Mouse (Mus musculus) forebrain, embryonic 12.5 days (tissue): ENCODE results near the gene Wbp2. TPM values are rescaled to one million over a fixed set of nuclear protein-coding genes. Genes with fewer than 3 reads are reported as not detected.

Source experiments
- ATAC-seq: fragments of 200-750 bp; cut with Nextera tagmentation; 2 replicates; pipeline ENCODE4 v1.8.0; 2017; ENCODE audit warnings: moderate TSS enrichment; ENCODE audit not compliant: low FRiP score
- H3K27ac ChIP-seq: fragments of 300-500 bp; sonication (generic); 2 replicates; pipeline ENCODE4 v1.5.1; 2016; ENCODE audit warnings: mild to moderate bottlenecking
- H3K27me3 ChIP-seq: fragments of 300-500 bp; sonication (generic); 2 replicates; pipeline ENCODE4 v1.6.1; 2016; ENCODE audit warnings: mild to moderate bottlenecking
- H3K36me3 ChIP-seq: fragments of 300-500 bp; sonication (generic); replicated peaks from 2 replicates; pipeline ENCODE4 v1.6.1; 2016; ENCODE audit warnings: mild to moderate bottlenecking
- H3K4me1 ChIP-seq: fragments of 300-500 bp; sonication (generic); 2 replicates; pipeline ENCODE4 v1.6.1; 2016
- H3K4me2 ChIP-seq: fragments of 300-500 bp; sonication (generic); 2 replicates; pipeline ENCODE4 v1.6.1; 2016; ENCODE audit warnings: mild to moderate bottlenecking, moderate library complexity
- H3K4me3 ChIP-seq: fragments of 300-500 bp; sonication (generic); replicated peaks from 2 replicates; pipeline ENCODE4 v1.5.1; 2016; ENCODE audit warnings: mild to moderate bottlenecking
- H3K9ac ChIP-seq: fragments of 300-500 bp; sonication (generic); 2 replicates; pipeline ENCODE4 v1.6.1; 2016; ENCODE audit warnings: mild to moderate bottlenecking
- H3K9me3 ChIP-seq: fragments of 300-500 bp; sonication (generic); 2 replicates; pipeline ENCODE4 v1.6.1; 2016
- WGBS: fragments of 180-500 bp; shearing (Covaris S2); methylation state at CpG from one replicate; pipeline ENCODE4 v1.1.7; 2016; 5-methylcytosine and 5-hydroxymethylcytosine counted together
- polyA plus RNA-seq: library from polyadenylated mRNA; unstranded; fragments of >200 nt; fragmentation: Nextera tagmentation; extraction: Ambion mirVana; gene quantifications from 2 replicates; pipeline ENCODE4 v1.2.1, GENCODE M21; 2016

Wbp2 gene
- polyA plus RNA-seq, 1 experiment from 2014 or later: 92.3 TPM

GRCm38 (mm10) chr11:116053510-116054229 lies 33.1 kb downstream of the Wbp2 start:
- Histone ChIP-seq H3K9ac (no peak overlapping the region), H3K27me3 (no peaks in the 10 kb centered on the region), H3K9me3 (no peaks in the 10 kb centered on the region), H3K4me3 (no peak overlapping the region), H3K36me3 (peaks cover 98% of the 10 kb centered on the region), H3K4me2 (no peak overlapping the region), H3K4me1 (peaks cover 3% of the 10 kb centered on the region; the same call in 1 of the 2 replicates), H3K27ac (no peak overlapping the region)
- WGBS: 96% methylated on average over 9 of the region's 9 CpGs
- ATAC-seq: no peak

GRCm38 (mm10) chr11:116050196-116050595 lies 36.6 kb downstream of the Wbp2 start:
- Histone ChIP-seq H3K27me3 (no peaks in the 10 kb centered on the region), H3K9me3 (no peaks in the 10 kb centered on the region), H3K27ac (no peak overlapping the region), H3K36me3 (peaks cover 95% of the 10 kb centered on the region), H3K4me1 (no peaks in the 10 kb centered on the region), H3K4me2 (no peak overlapping the region), H3K4me3 (no peak overlapping the region), H3K9ac (no peak overlapping the region)
- WGBS: 84% methylated on average over 4 of the region's 4 CpGs
- ATAC-seq: no peak

- Histone ChIP-seq H3K27ac (no peak overlapping the region), H3K4me1 (no peaks in the 10 kb centered on the region), H3K9ac (no peak overlapping the region), H3K27me3 (no peaks in the 10 kb centered on the region), H3K36me3 (peaks cover 95% of the 10 kb centered on the region), H3K9me3 (no peaks in the 10 kb centered on the region), H3K4me3 (no peak overlapping the region), H3K4me2 (no peak overlapping the region)
- no peak for ATAC-seq
- WGBS: 91% methylated on average over 2 of the region's 2 CpGs
Observed at GRCm38 (mm10) chr11:116049610-116050009, 37.2 kb downstream of the Wbp2 start.

GRCm38 (mm10) chr11:116045173-116045572 lies 41.6 kb downstream of the Wbp2 start:
- no peak for ATAC-seq
- no peak overlapping the region for H3K9ac ChIP-seq
- no peak overlapping the region for H3K4me3 ChIP-seq
- 96% methylated on average over 6 of the region's 6 CpGs for WGBS
- no peaks in the 10 kb centered on the region for H3K4me1 ChIP-seq
- H3K4me2 ChIP-seq: no peak overlapping the region
- peaks cover 84% of the 10 kb centered on the region for H3K36me3 ChIP-seq
- H3K9me3 ChIP-seq: no peaks in the 10 kb centered on the region
- H3K27ac ChIP-seq: no peak overlapping the region
- no peaks in the 10 kb centered on the region for H3K27me3 ChIP-seq

- H3K4me3 ChIP-seq: no peak overlapping the region
Observed at GRCm38 (mm10) chr11:116043286-116043685, 43.5 kb downstream of the Wbp2 start.

GRCm38 (mm10) chr11:116042372-116043138 lies 44.2 kb downstream of the Wbp2 start:
- H3K4me3 ChIP-seq: no peak overlapping the region
- no peak overlapping the region for H3K27ac ChIP-seq
- H3K9ac ChIP-seq: no peak overlapping the region
- H3K9me3 ChIP-seq: no peaks in the 10 kb centered on the region
- H3K4me1 ChIP-seq: peaks cover 2% of the 10 kb centered on the region; the same call in 1 of the 2 replicates
- H3K27me3 ChIP-seq: no peaks in the 10 kb centered on the region
- H3K4me2 ChIP-seq: no peak overlapping the region
- WGBS: 98% methylated on average over 5 of the region's 5 CpGs
- H3K36me3 ChIP-seq: peaks cover 77% of the 10 kb centered on the region
- ATAC-seq: no peak

More at GRCm38 (mm10) chr11:116043286-116043685, 43.5 kb downstream of the Wbp2 start:
- WGBS: 94% methylated on average over 1 of the region's 1 CpGs
- Histone ChIP-seq H3K27me3 (no peaks in the 10 kb centered on the region), H3K4me2 (no peak overlapping the region), H3K9ac (no peak overlapping the region), H3K27ac (no peak overlapping the region), H3K36me3 (peaks cover 82% of the 10 kb centered on the region), H3K4me1 (no peaks in the 10 kb centered on the region), H3K9me3 (no peaks in the 10 kb centered on the region)
- ATAC-seq: no peak

- Histone ChIP-seq H3K9me3 (no peaks in the 10 kb centered on the region), H3K4me2 (no peak overlapping the region), H3K36me3 (peaks cover 70% of the 10 kb centered on the region), H3K9ac (no peak overlapping the region), H3K27ac (no peak overlapping the region), H3K27me3 (no peaks in the 10 kb centered on the region), H3K4me3 (no peak overlapping the region), H3K4me1 (peaks cover 2% of the 10 kb centered on the region; the same call in 1 of the 2 replicates)
- no peak for ATAC-seq
- WGBS: 98% methylated on average over 2 of the region's 2 CpGs
Observed at GRCm38 (mm10) chr11:116041833-116042232, 45.0 kb downstream of the Wbp2 start.

- Histone ChIP-seq H3K4me1 (peaks cover 2% of the 10 kb centered on the region; the same call in 1 of the 2 replicates), H3K27me3 (no peaks in the 10 kb centered on the region), H3K4me3 (no peak overlapping the region), H3K4me2 (no peak overlapping the region), H3K9me3 (no peaks in the 10 kb centered on the region), H3K36me3 (peaks cover 65% of the 10 kb centered on the region), H3K27ac (no peak overlapping the region), H3K9ac (no peak overlapping the region)
- WGBS: 93% methylated on average over 6 of the region's 6 CpGs
- ATAC-seq: no peak
Observed at GRCm38 (mm10) chr11:116040593-116040992, 46.2 kb downstream of the Wbp2 start.

- ATAC-seq: no peak
- Histone ChIP-seq H3K27ac (no peak overlapping the region), H3K9ac (no peak overlapping the region), H3K4me3 (no peak overlapping the region), H3K36me3 (peaks cover 53% of the 10 kb centered on the region), H3K9me3 (no peaks in the 10 kb centered on the region), H3K27me3 (no peaks in the 10 kb centered on the region), H3K4me2 (no peak overlapping the region), H3K4me1 (peaks cover 9% of the 10 kb centered on the region)
- WGBS: 94% methylated on average over 9 of the region's 9 CpGs
Observed at GRCm38 (mm10) chr11:116037826-116038225, 49.0 kb downstream of the Wbp2 start.

- WGBS: 91% methylated on average over 3 of the region's 3 CpGs
Observed at GRCm38 (mm10) chr11:116036671-116037070, 50.1 kb downstream of the Wbp2 start.

GRCm38 (mm10) chr11:116034584-116034983 lies 52.2 kb downstream of the Wbp2 start:
- no peak overlapping the region for H3K27ac ChIP-seq
- H3K4me1 ChIP-seq: peaks cover 28% of the 10 kb centered on the region
- H3K36me3 ChIP-seq: peaks cover 27% of the 10 kb centered on the region
- no peak for ATAC-seq
- no peak overlapping the region for H3K4me3 ChIP-seq
- WGBS: 95% methylated on average over 6 of the region's 6 CpGs
- H3K9me3 ChIP-seq: no peaks in the 10 kb centered on the region
- no peak overlapping the region for H3K9ac ChIP-seq
- no peak overlapping the region for H3K4me2 ChIP-seq
- no peaks in the 10 kb centered on the region for H3K27me3 ChIP-seq

More at GRCm38 (mm10) chr11:116036671-116037070, 50.1 kb downstream of the Wbp2 start:
- Histone ChIP-seq H3K36me3 (peaks cover 43% of the 10 kb centered on the region), H3K27ac (no peak overlapping the region), H3K27me3 (no peaks in the 10 kb centered on the region), H3K4me2 (no peak overlapping the region), H3K4me3 (no peak overlapping the region), H3K9me3 (no peaks in the 10 kb centered on the region), H3K9ac (no peak overlapping the region), H3K4me1 (peaks cover 19% of the 10 kb centered on the region)
- no peak for ATAC-seq

GRCm38 (mm10) chr11:116030898-116031845 lies 55.6 kb downstream of the Wbp2 start:
- peak; percentile 20 for ATAC-seq
- Histone ChIP-seq H3K4me3 (peak overlapping the region; percentile 76), H3K27ac (peak overlapping the region; percentile 99), H3K27me3 (no peaks in the 10 kb centered on the region), H3K9me3 (no peaks in the 10 kb centered on the region), H3K36me3 (peaks cover 9% of the 10 kb centered on the region), H3K9ac (peak overlapping the region; percentile 94), H3K4me1 (peaks cover 26% of the 10 kb centered on the region), H3K4me2 (peak overlapping the region; percentile 95)
- WGBS: 29% methylated on average over 14 of the region's 14 CpGs
